Mouse (Mus musculus) embryonic facial prominence, embryonic 10.5 days (tissue): ENCODE data around the gene Scarb1. TPM values are rescaled to one million over a fixed set of nuclear protein-coding genes. Genes with fewer than 3 reads are reported as not detected.

Experiments
- DNase-seq: peaks from one replicate; pipeline ENCODE4 v3.0.0-alpha.2; 2017; ENCODE audit warnings: low spot score
- H3K27ac ChIP-seq: fragments of 300-500 bp; sonication (generic); replicated peaks from 2 replicates; pipeline ENCODE4 v1.5.1; 2016; ENCODE audit warnings: mild to moderate bottlenecking
- H3K27me3 ChIP-seq: fragments of 300-500 bp; sonication (generic); replicated peaks from 2 replicates; pipeline ENCODE4 v1.6.1; 2016; ENCODE audit warnings: low read depth, mild to moderate bottlenecking; ENCODE audit not compliant: poor library complexity, severe bottlenecking
- H3K36me3 ChIP-seq: fragments of 300-500 bp; sonication (generic); replicated peaks from 2 replicates; pipeline ENCODE4 v1.6.1; 2016; ENCODE audit warnings: mild to moderate bottlenecking, moderate library complexity
- H3K4me1 ChIP-seq: fragments of 300-500 bp; sonication (generic); 2 replicates; pipeline ENCODE4 v1.6.1; 2016
- H3K4me3 ChIP-seq: fragments of 300-500 bp; sonication (generic); 2 replicates; pipeline ENCODE4 v1.5.1; 2016; ENCODE audit warnings: mild to moderate bottlenecking, moderate library complexity
- H3K9me3 ChIP-seq: fragments of 300-500 bp; sonication (generic); 2 replicates; pipeline ENCODE4 v1.6.1; 2016; ENCODE audit warnings: mild to moderate bottlenecking
- WGBS: fragments of 180-500 bp; shearing (Covaris S2); methylation state at CpG from one replicate; pipeline ENCODE4 v1.1.7; 2016; 5-methylcytosine and 5-hydroxymethylcytosine counted together
- polyA plus RNA-seq: library from polyadenylated mRNA; unstranded; fragments of >200 nt; fragmentation: Nextera tagmentation; extraction: Ambion mirVana; gene quantifications from 2 replicates; pipeline ENCODE4 v1.2.1, GENCODE M21; 2016

Scarb1 gene
- polyA plus RNA-seq, 1 experiment from 2014 or later: 43.2 TPM

GRCm38 (mm10) chr5:125249187-125249586 lies 91.7 kb downstream of the Scarb1 start:
- no peak for DNase-seq
- 43% methylated on average over 6 of the region's 6 CpGs for WGBS
- Histone ChIP-seq H3K27me3 (peaks cover under 1% of the 10 kb centered on the region; the same call in 1 of the 2 replicates), H3K4me1 (peaks cover 41% of the 10 kb centered on the region), H3K4me3 (no peak overlapping the region), H3K9me3 (no peaks in the 10 kb centered on the region), H3K36me3 (no peaks in the 10 kb centered on the region), H3K27ac (no peak overlapping the region)

GRCm38 (mm10) chr5:125246711-125247110 lies 94.2 kb downstream of the Scarb1 start:
- no peak overlapping the region for H3K4me3 ChIP-seq

GRCm38 (mm10) chr5:125245534-125246151 lies 95.3 kb downstream of the Scarb1 start:
- Histone ChIP-seq H3K4me3 (peak overlapping the region; percentile 55), H3K9me3 (no peaks in the 10 kb centered on the region), H3K27ac (peak overlapping the region; percentile 85), H3K36me3 (no peaks in the 10 kb centered on the region), H3K4me1 (peaks cover 59% of the 10 kb centered on the region), H3K27me3 (peaks cover 6% of the 10 kb centered on the region; the same call in 1 of the 2 replicates)
- DNase-seq: peak; percentile 77
- 3% methylated on average over 27 of the region's 27 CpGs for WGBS

More at GRCm38 (mm10) chr5:125246711-125247110, 94.2 kb downstream of the Scarb1 start:
- H3K36me3 ChIP-seq: no peaks in the 10 kb centered on the region
- no peak overlapping the region for H3K27ac ChIP-seq
- peaks cover 53% of the 10 kb centered on the region for H3K4me1 ChIP-seq
- no peaks in the 10 kb centered on the region for H3K9me3 ChIP-seq
- peaks cover 6% of the 10 kb centered on the region; the same call in 1 of the 2 replicates for H3K27me3 ChIP-seq
- no peak for DNase-seq
- 89% methylated on average over 4 of the region's 4 CpGs for WGBS

GRCm38 (mm10) chr5:125244825-125245533 lies 95.9 kb downstream of the Scarb1 start:
- H3K4me3 ChIP-seq: peak overlapping the region; percentile 55
- H3K27me3 ChIP-seq: peaks cover 6% of the 10 kb centered on the region; the same call in 1 of the 2 replicates
- peak; percentile 60 for DNase-seq
- WGBS: 9% methylated on average over 13 of the region's 13 CpGs
- no peaks in the 10 kb centered on the region for H3K36me3 ChIP-seq
- H3K4me1 ChIP-seq: peaks cover 65% of the 10 kb centered on the region
- peak overlapping the region; percentile 85 for H3K27ac ChIP-seq
- H3K9me3 ChIP-seq: no peaks in the 10 kb centered on the region

GRCm38 (mm10) chr5:125243928-125244327 lies 97.0 kb downstream of the Scarb1 start:
- H3K4me1 ChIP-seq: peaks cover 62% of the 10 kb centered on the region
- 55% methylated on average over 6 of the region's 6 CpGs for WGBS
- no peak for DNase-seq
- no peak overlapping the region for H3K4me3 ChIP-seq
- no peaks in the 10 kb centered on the region for H3K36me3 ChIP-seq
- no peaks in the 10 kb centered on the region for H3K9me3 ChIP-seq
- H3K27me3 ChIP-seq: peaks cover 6% of the 10 kb centered on the region; the same call in 1 of the 2 replicates
- peak overlapping the region; percentile 85; the same call in 1 of the 2 replicates for H3K27ac ChIP-seq

- DNase-seq: no peak
- Histone ChIP-seq H3K4me1 (peaks cover 65% of the 10 kb centered on the region), H3K36me3 (no peaks in the 10 kb centered on the region), H3K4me3 (no peak overlapping the region), H3K27me3 (peaks cover 6% of the 10 kb centered on the region; the same call in 1 of the 2 replicates), H3K27ac (peak overlapping the region; percentile 69), H3K9me3 (no peaks in the 10 kb centered on the region)
- WGBS: 37% methylated on average over 7 of the region's 7 CpGs
Observed at GRCm38 (mm10) chr5:125242111-125242510, 98.8 kb downstream of the Scarb1 start.

- WGBS: 12% methylated on average over 7 of the region's 7 CpGs
- DNase-seq: peak; percentile 75
- peak overlapping the region; percentile 69 for H3K27ac ChIP-seq
Observed at GRCm38 (mm10) chr5:125241627-125242026, 99.3 kb downstream of the Scarb1 start.

GRCm38 (mm10) chr5:125240124-125240781 lies 100.6 kb downstream of the Scarb1 start:
- H3K4me3 ChIP-seq: no peak overlapping the region
- H3K27ac ChIP-seq: no peak overlapping the region
- DNase-seq: peak; percentile 56
- H3K36me3 ChIP-seq: no peaks in the 10 kb centered on the region
- H3K4me1 ChIP-seq: peaks cover 60% of the 10 kb centered on the region
- H3K27me3 ChIP-seq: peaks cover 6% of the 10 kb centered on the region; the same call in 1 of the 2 replicates
- 17% methylated on average over 6 of the region's 6 CpGs for WGBS
- no peaks in the 10 kb centered on the region for H3K9me3 ChIP-seq

More at GRCm38 (mm10) chr5:125241627-125242026, 99.3 kb downstream of the Scarb1 start:
- Histone ChIP-seq H3K4me1 (peaks cover 70% of the 10 kb centered on the region), H3K36me3 (no peaks in the 10 kb centered on the region), H3K27me3 (peaks cover 6% of the 10 kb centered on the region; the same call in 1 of the 2 replicates), H3K9me3 (no peaks in the 10 kb centered on the region), H3K4me3 (no peak overlapping the region)

GRCm38 (mm10) chr5:125235874-125236273 lies 105.0 kb downstream of the Scarb1 start:
- Histone ChIP-seq H3K4me1 (peaks cover 27% of the 10 kb centered on the region), H3K9me3 (no peaks in the 10 kb centered on the region), H3K4me3 (no peak overlapping the region), H3K27ac (no peak overlapping the region), H3K36me3 (no peaks in the 10 kb centered on the region), H3K27me3 (no peaks in the 10 kb centered on the region)
- DNase-seq: no peak
- WGBS: 72% methylated on average over 6 of the region's 6 CpGs

- 88% methylated on average over 3 of the region's 3 CpGs for WGBS
- Histone ChIP-seq H3K4me1 (peaks cover 24% of the 10 kb centered on the region), H3K4me3 (no peak overlapping the region), H3K27me3 (no peaks in the 10 kb centered on the region), H3K27ac (no peak overlapping the region), H3K36me3 (no peaks in the 10 kb centered on the region), H3K9me3 (no peaks in the 10 kb centered on the region)
- DNase-seq: no peak
Observed at GRCm38 (mm10) chr5:125235398-125235797, 105.5 kb downstream of the Scarb1 start.

- DNase-seq: no peak
- Histone ChIP-seq H3K4me1 (peaks cover 20% of the 10 kb centered on the region), H3K9me3 (no peaks in the 10 kb centered on the region), H3K36me3 (no peaks in the 10 kb centered on the region), H3K27me3 (no peaks in the 10 kb centered on the region), H3K27ac (no peak overlapping the region), H3K4me3 (no peak overlapping the region)
- 75% methylated on average over 8 of the region's 8 CpGs for WGBS
Observed at GRCm38 (mm10) chr5:125234399-125234798, 106.5 kb downstream of the Scarb1 start.

GRCm38 (mm10) chr5:125233478-125233877 lies 107.4 kb downstream of the Scarb1 start:
- H3K27me3 ChIP-seq: no peaks in the 10 kb centered on the region
- no peak for DNase-seq

More at GRCm38 (mm10) chr5:125233478-125233877, 107.4 kb downstream of the Scarb1 start:
- Histone ChIP-seq H3K9me3 (no peaks in the 10 kb centered on the region), H3K36me3 (no peaks in the 10 kb centered on the region), H3K27ac (no peak overlapping the region), H3K4me1 (peaks cover 20% of the 10 kb centered on the region), H3K4me3 (no peak overlapping the region)
- 100% methylated on average over 1 of the region's 1 CpGs for WGBS
